Mouse (Mus musculus) MEL (cell line): ENCODE results near the gene Mecom. TPM values are rescaled to one million over a fixed set of nuclear protein-coding genes. Genes with fewer than 3 reads are reported as not detected.

ENCODE experiments used
- DNase-seq: peaks from one replicate; pipeline ENCODE4 v3.0.0; 2011; ENCODE audit warnings: low read depth, low spot score
- H3K27ac ChIP-seq: 2 replicates; pipeline ENCODE4 v1.5.1; 2012; ENCODE audit warnings: low read depth, mild to moderate bottlenecking, control low read depth, low read length, moderate library complexity; ENCODE audit not compliant: control insufficient read depth
- H3K27me3 ChIP-seq, 2 experiments: fragments of 150-350 bp in 1 of 2; sonication (generic) in 1 of 2; 2 replicates each; pipeline ENCODE4 v1.6.1; 2012; ENCODE audit warnings: low read length in 2 of 2, mild to moderate bottlenecking in 2 of 2, improper control_type of control experiment in 1 of 2, moderate library complexity in 1 of 2; ENCODE audit not compliant: insufficient read depth in 2 of 2, control insufficient read depth in 1 of 2
- H3K36me3 ChIP-seq, 2 experiments: 2 replicates each; pipeline ENCODE4 v1.6.1; 2012 to 2014; ENCODE audit warnings: low read length in 2 of 2, improper control_type of control experiment in 1 of 2, inconsistent platforms in 1 of 2, mild to moderate bottlenecking in 1 of 2; ENCODE audit not compliant: insufficient read depth in 2 of 2, control insufficient read depth in 1 of 2
- H3K4me1 ChIP-seq, 2 experiments: fragments of 150-350 bp in 1 of 2; sonication (generic) in 1 of 2; 2 replicates each; pipeline ENCODE4 v1.6.1; 2012; ENCODE audit warnings: low read length in 2 of 2, improper control_type of control experiment in 1 of 2, mild to moderate bottlenecking in 1 of 2; ENCODE audit not compliant: insufficient read depth in 2 of 2, control insufficient read depth in 1 of 2
- H3K4me3 ChIP-seq, 2 experiments: fragments of 150-350 bp in 1 of 2; sonication (generic) in 1 of 2; 2 replicates each; pipeline ENCODE4 v1.5.1; 2012; ENCODE audit warnings: low read depth in 2 of 2, low read length in 2 of 2, mild to moderate bottlenecking in 2 of 2, moderate library complexity in 2 of 2, control low read depth in 1 of 2, improper control_type of control experiment in 1 of 2; ENCODE audit not compliant: control insufficient read depth in 1 of 2, insufficient read depth in 1 of 2
- H3K79me2 ChIP-seq: 2 replicates; pipeline ENCODE4 v1.6.1; 2012; ENCODE audit warnings: mild to moderate bottlenecking, low read length, moderate library complexity; ENCODE audit not compliant: control insufficient read depth, poor library complexity, insufficient read depth
- H3K9ac ChIP-seq: 2 replicates; pipeline ENCODE4 v1.6.1; 2012; ENCODE audit warnings: low read depth, mild to moderate bottlenecking, control low read depth, low read length, moderate library complexity; ENCODE audit not compliant: control insufficient read depth, poor library complexity, severe bottlenecking
- H3K9me3 ChIP-seq: fragments of 150-350 bp; sonication (generic); replicated peaks from 2 replicates; pipeline ENCODE4 v1.6.1; 2012; ENCODE audit warnings: mild to moderate bottlenecking, low read length, improper control_type of control experiment, moderate library complexity; ENCODE audit not compliant: insufficient read depth
- CHD1 ChIP-seq: IDR thresholded peaks from 2 replicates; pipeline ENCODE4 v1.6.1; 2012; ENCODE audit warnings: low read depth, mild to moderate bottlenecking, inconsistent platforms, low read length, improper control_type of control experiment
- CHD2 ChIP-seq: IDR thresholded peaks from 2 replicates; pipeline ENCODE4 v1.6.1; 2011; ENCODE audit warnings: low read length, improper control_type of control experiment
- E2F4 ChIP-seq: IDR thresholded peaks from 2 replicates; pipeline ENCODE4 v1.6.1; 2011; ENCODE audit warnings: low read depth, low read length, improper control_type of control experiment, borderline replicate concordance
- GABPA ChIP-seq: IDR thresholded peaks from 2 replicates; pipeline ENCODE4 v1.6.1; 2012; ENCODE audit warnings: low read depth, mild to moderate bottlenecking, inconsistent platforms, low read length, improper control_type of control experiment, moderate library complexity
- GATA1 ChIP-seq: IDR thresholded peaks from 2 replicates; pipeline ENCODE4 v1.6.1; 2011; ENCODE audit warnings: low read depth, low read length, improper control_type of control experiment
- HCFC1 ChIP-seq: IDR thresholded peaks from 2 replicates; pipeline ENCODE4 v1.6.1; 2012; ENCODE audit warnings: low read depth, mild to moderate bottlenecking, inconsistent platforms, low read length, improper control_type of control experiment, moderate library complexity
- MAFK ChIP-seq: IDR thresholded peaks from 2 replicates; pipeline ENCODE4 v1.6.1; 2011; ENCODE audit warnings: low read depth, mild to moderate bottlenecking, low read length, improper control_type of control experiment, borderline replicate concordance
- MAX ChIP-seq: IDR thresholded peaks from 2 replicates; pipeline ENCODE4 v1.6.1; 2011; ENCODE audit warnings: low read length, improper control_type of control experiment
- MAZ ChIP-seq: IDR thresholded peaks from 2 replicates; pipeline ENCODE4 v1.6.1; 2012; ENCODE audit warnings: low read depth, mild to moderate bottlenecking, inconsistent platforms, low read length, improper control_type of control experiment
- MEF2A ChIP-seq: IDR thresholded peaks from 2 replicates; pipeline ENCODE4 v1.6.1; 2014; ENCODE audit warnings: low read depth, mild to moderate bottlenecking, inconsistent platforms, low read length, improper control_type of control experiment; ENCODE audit not compliant: poor library complexity, insufficient replicate concordance, severe bottlenecking; ENCODE audit errors: extremely low read depth
- MYC ChIP-seq: IDR thresholded peaks from 2 replicates; pipeline ENCODE4 v1.6.1; 2011; ENCODE audit warnings: low read depth, mild to moderate bottlenecking, low read length, improper control_type of control experiment, moderate library complexity
- NRF1 ChIP-seq: IDR thresholded peaks from 2 replicates; pipeline ENCODE4 v1.6.1; 2014; ENCODE audit warnings: low read depth, mild to moderate bottlenecking, inconsistent platforms, low read length, improper control_type of control experiment, moderate library complexity; ENCODE audit not compliant: poor library complexity, insufficient read depth, severe bottlenecking
- POLR2AphosphoS2 ChIP-seq: IDR thresholded peaks from 2 replicates; pipeline ENCODE4 v1.6.1; 2011; ENCODE audit warnings: low read length, improper control_type of control experiment
- POLR2AphosphoS5 ChIP-seq: IDR thresholded peaks from 2 replicates; pipeline ENCODE4 v1.6.1; 2012; ENCODE audit warnings: low read depth, borderline replicate concordance, mild to moderate bottlenecking, inconsistent platforms, low read length, moderate library complexity, mixed read lengths
- RCOR1 ChIP-seq: IDR thresholded peaks from 2 replicates; pipeline ENCODE4 v1.6.1; 2012; ENCODE audit warnings: low read depth, mild to moderate bottlenecking, inconsistent platforms, low read length, improper control_type of control experiment
- SIN3A ChIP-seq: IDR thresholded peaks from 2 replicates; pipeline ENCODE4 v1.6.1; 2012; ENCODE audit warnings: low read length, improper control_type of control experiment, inconsistent platforms
- SMC3 ChIP-seq: IDR thresholded peaks from 2 replicates; pipeline ENCODE4 v1.6.1; 2011; ENCODE audit warnings: low read depth, low read length, improper control_type of control experiment
- TBP ChIP-seq: IDR thresholded peaks from 2 replicates; pipeline ENCODE4 v1.8.0; 2011; ENCODE audit warnings: low read depth, low read length, improper control_type of control experiment
- TCF12 ChIP-seq: IDR thresholded peaks from 2 replicates; pipeline ENCODE4 v1.6.1; 2014; ENCODE audit warnings: low read depth, mild to moderate bottlenecking, inconsistent platforms, low read length, improper control_type of control experiment, moderate library complexity
- UBTF ChIP-seq: IDR thresholded peaks from 2 replicates; pipeline ENCODE4 v1.6.1; 2012; ENCODE audit warnings: low read depth, mild to moderate bottlenecking, inconsistent platforms, low read length, improper control_type of control experiment, moderate library complexity, borderline replicate concordance; ENCODE audit not compliant: insufficient read depth
- USF1 ChIP-seq: IDR thresholded peaks from 2 replicates; pipeline ENCODE4 v1.6.1; 2014; ENCODE audit warnings: low read depth, mild to moderate bottlenecking, inconsistent platforms, low read length, improper control_type of control experiment, moderate library complexity
- ZC3H11A ChIP-seq: IDR thresholded peaks from 2 replicates; pipeline ENCODE4 v1.6.1; 2012; ENCODE audit warnings: low read depth, mild to moderate bottlenecking, inconsistent platforms, low read length, improper control_type of control experiment
- ZKSCAN1 ChIP-seq: IDR thresholded peaks from 2 replicates; pipeline ENCODE4 v1.6.1; 2012; ENCODE audit warnings: low read depth, mild to moderate bottlenecking, inconsistent platforms, low read length, improper control_type of control experiment, moderate library complexity
- ZMIZ1 ChIP-seq: IDR thresholded peaks from 2 replicates; pipeline ENCODE4 v1.6.1; 2012; ENCODE audit warnings: low read depth, mild to moderate bottlenecking, inconsistent platforms, low read length, improper control_type of control experiment, moderate library complexity
- ZNF384 ChIP-seq: IDR thresholded peaks from 2 replicates; pipeline ENCODE4 v1.6.1; 2012; ENCODE audit warnings: low read depth, mild to moderate bottlenecking, inconsistent platforms, low read length, improper control_type of control experiment
- polyA plus RNA-seq, 2 experiments: library from polyadenylated mRNA; stranded (reverse) in 1 of 2; unstranded in 1 of 2; fragments of >175 nt in 1 of 2; fragments of >200 nt in 1 of 2; gene quantifications; 2 replicates each; pipeline versions ENCODE4 v1.2.1 to v1.2.4; 2012; ENCODE audit warnings: low replicate concordance in 2 of 2, low read depth in 1 of 2; ENCODE audit not compliant: insufficient read length in 2 of 2, insufficient read depth in 1 of 2, missing spikeins in 1 of 2
- total RNA-seq: library from RNA; depleted of rRNA; stranded (reverse); fragments of 300-350 nt; gene quantifications from 2 replicates; pipeline ENCODE4 v1.2.3, GENCODE M21; 2012

Gene Mecom
- total and polyA plus RNA-seq, 3 experiments = 0.04 TPM; not detected in 2

DNA sequence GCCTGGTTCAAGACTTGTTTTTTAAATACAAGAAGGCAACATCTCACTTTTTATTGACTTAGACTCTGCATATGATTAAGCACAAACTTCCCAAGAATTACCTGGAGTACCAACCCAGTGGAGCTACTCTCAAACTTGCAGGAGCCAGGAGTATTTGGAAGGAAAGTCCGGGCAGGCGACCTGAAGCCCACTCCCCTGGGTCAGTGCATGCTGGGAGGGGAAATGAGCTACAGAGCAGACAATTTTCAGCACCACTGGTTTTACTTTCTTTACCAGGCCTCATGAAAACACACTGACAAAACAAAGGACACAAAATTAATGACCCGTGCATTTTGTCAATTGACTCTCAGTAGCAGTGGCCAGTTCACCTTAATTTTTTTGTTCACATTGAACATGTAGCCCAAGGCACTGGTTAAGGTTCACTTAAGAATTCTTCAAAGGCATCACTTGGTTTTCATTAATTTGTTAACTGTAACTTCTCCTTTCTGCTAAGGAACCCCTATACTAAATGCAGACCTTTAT, 434.5 kb downstream of the Mecom start:
- Histone ChIP-seq H3K36me3 (no peaks in the 10 kb centered on the region), H3K4me3 (no peak overlapping the region), H3K4me1 (no peaks in the 10 kb centered on the region), H3K9ac (no peak overlapping the region), H3K79me2 (no peaks in the 10 kb centered on the region), H3K27ac (no peak overlapping the region), H3K27me3 (no peaks in the 10 kb centered on the region), H3K9me3 (no peaks in the 10 kb centered on the region)
- DNase-seq = no peak
- no peak for TF ChIP-seq POLR2AphosphoS5
- no peak for TF ChIP-seq MYC
- no peak for TF ChIP-seq MEF2A
- TF ChIP-seq POLR2AphosphoS2 = no peak
- no peak for TF ChIP-seq ZKSCAN1
- no peak for TF ChIP-seq E2F4
- TF ChIP-seq CHD1 = no peak
- TF ChIP-seq ZMIZ1 = no peak
- TF ChIP-seq MAX = no peak
- no peak for TF ChIP-seq HCFC1
- TF ChIP-seq SMC3 = no peak
- no peak for TF ChIP-seq USF1
- no peak for TF ChIP-seq MAFK
- no peak for TF ChIP-seq RCOR1
- no peak for TF ChIP-seq MAZ
- no peak for TF ChIP-seq ZC3H11A
- no peak for TF ChIP-seq CHD2
- no peak for TF ChIP-seq TBP

DNA sequence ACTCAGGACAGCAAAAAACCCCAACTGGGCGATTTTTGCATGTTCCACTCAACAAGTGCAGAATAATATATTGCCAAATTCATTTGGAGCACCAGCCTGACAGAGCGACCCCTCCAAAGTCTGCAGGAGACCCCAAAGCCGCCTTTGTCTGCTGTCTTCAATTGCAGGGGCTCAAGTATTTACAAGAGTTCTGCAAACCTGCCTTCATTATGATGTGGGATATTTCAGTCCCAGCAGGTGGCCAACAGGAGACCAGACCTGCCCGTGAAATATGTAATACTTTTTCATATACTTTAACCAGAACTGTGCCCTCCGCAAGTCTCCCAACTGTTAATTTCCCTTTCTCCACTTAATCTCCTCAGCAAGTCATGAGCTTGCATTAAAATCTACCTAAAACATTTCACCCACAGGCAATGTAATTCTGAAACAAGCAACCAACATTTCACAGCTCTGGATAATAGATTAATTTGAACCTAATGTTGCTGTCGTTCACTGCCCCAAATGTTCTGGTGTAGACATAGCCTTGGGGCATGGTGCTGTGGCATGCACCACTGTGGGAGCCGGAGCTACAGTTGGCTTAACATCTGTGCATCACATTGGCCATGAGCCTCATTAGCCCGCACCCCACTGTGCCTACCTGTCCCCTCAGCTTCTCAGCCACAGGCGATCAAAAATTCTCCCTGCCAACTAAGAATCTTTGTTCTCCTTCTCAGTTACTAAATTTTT, 439.7 kb downstream of the Mecom start:
- no peak for TF ChIP-seq GATA1
- TF ChIP-seq E2F4 = no peak
- TF ChIP-seq RCOR1 = no peak
- no peak for TF ChIP-seq UBTF
- TF ChIP-seq SIN3A = no peak
- TF ChIP-seq NRF1 = no peak
- TF ChIP-seq USF1 = no peak
- no peak for TF ChIP-seq SMC3
- no peak for TF ChIP-seq MAFK
- no peak for TF ChIP-seq ZC3H11A
- TF ChIP-seq TBP = no peak
- TF ChIP-seq GABPA = no peak
- no peak for TF ChIP-seq TCF12
- no peak for TF ChIP-seq ZNF384
- no peak for TF ChIP-seq ZMIZ1
- Histone ChIP-seq H3K79me2 (no peaks in the 10 kb centered on the region), H3K36me3 (no peaks in the 10 kb centered on the region), H3K4me1 (no peaks in the 10 kb centered on the region), H3K9me3 (no peaks in the 10 kb centered on the region), H3K9ac (no peak overlapping the region), H3K27ac (no peak overlapping the region), H3K4me3 (no peak overlapping the region), H3K27me3 (no peaks in the 10 kb centered on the region)
- no peak for DNase-seq
